Mouse (Mus musculus): ENCODE measurements around the gene Ttll11.

Ttll11 gene

GRCm38 (mm10) chr2:35965883-35966513 is 13.7 kb downstream of the Ttll11 start:
- no peak for DNase-seq (ENCODE audit: low spot score)

GRCm38 (mm10) chr2:35963280-35963679 is 16.4 kb downstream of the Ttll11 start:
- no peak for DNase-seq (ENCODE audit: low spot score)

GRCm38 (mm10) chr2:35961593-35962127 is 18.1 kb downstream of the Ttll11 start:
- DNase-seq (ENCODE audit: low spot score), result no peak

GRCm38 (mm10) chr2:35957471-35958140 is 22.1 kb downstream of the Ttll11 start:
- no peak for DNase-seq (ENCODE audit: low spot score)

GRCm38 (mm10) chr2:35955211-35955610 is 24.5 kb downstream of the Ttll11 start:
- DNase-seq (ENCODE audit: low spot score), result no peak

GRCm38 (mm10) chr2:35952187-35952958 is 27.3 kb downstream of the Ttll11 start:
- no peak for DNase-seq (ENCODE audit: low spot score)

GRCm38 (mm10) chr2:35944896-35945295 is 34.8 kb downstream of the Ttll11 start:
- no peak for DNase-seq (ENCODE audit: low spot score)

GRCm38 (mm10) chr2:35942960-35943359 is 36.8 kb downstream of the Ttll11 start:
- no peak for DNase-seq (ENCODE audit: low spot score)

GRCm38 (mm10) chr2:35935045-35935444 is 44.7 kb downstream of the Ttll11 start:
- no peak for DNase-seq (ENCODE audit: low spot score)

GRCm38 (mm10) chr2:35933116-35933515 is 46.6 kb downstream of the Ttll11 start:
- no peak for DNase-seq (ENCODE audit: low spot score)

GRCm38 (mm10) chr2:35931619-35932018 is 48.1 kb downstream of the Ttll11 start:
- no peak for DNase-seq (ENCODE audit: low spot score)

- no peak for DNase-seq (ENCODE audit: low spot score)
Observed at GRCm38 (mm10) chr2:35930498-35931149, 49.1 kb downstream of the Ttll11 start.

- no peak for DNase-seq (ENCODE audit: low spot score)
Observed at GRCm38 (mm10) chr2:35928133-35928532, 51.6 kb downstream of the Ttll11 start.

GRCm38 (mm10) chr2:35924947-35925346 is 54.8 kb downstream of the Ttll11 start:
- DNase-seq (ENCODE audit: low spot score), result no peak

- DNase-seq (ENCODE audit: low spot score), result no peak
Observed at GRCm38 (mm10) chr2:35922956-35923355, 56.8 kb downstream of the Ttll11 start.

GRCm38 (mm10) chr2:35912090-35912489 is 67.6 kb downstream of the Ttll11 start:
- no peak for DNase-seq (ENCODE audit: low spot score)

- DNase-seq (ENCODE audit: low spot score), result no peak
Observed at GRCm38 (mm10) chr2:35911675-35912074, 68.0 kb downstream of the Ttll11 start.

GRCm38 (mm10) chr2:35910740-35911139 is 69.0 kb downstream of the Ttll11 start:
- DNase-seq (ENCODE audit: low spot score), result no peak

- DNase-seq (ENCODE audit: low spot score), result no peak
Observed at GRCm38 (mm10) chr2:35909353-35909752, 70.4 kb downstream of the Ttll11 start.

GRCm38 (mm10) chr2:35907578-35907977 is 72.1 kb downstream of the Ttll11 start:
- DNase-seq (ENCODE audit: low spot score), result no peak

- DNase-seq (ENCODE audit: low spot score), result peak; percentile 4
Observed at GRCm38 (mm10) chr2:35906174-35906798, 73.4 kb downstream of the Ttll11 start.

- no peak for DNase-seq (ENCODE audit: low spot score)
Observed at GRCm38 (mm10) chr2:35900845-35901244, 78.9 kb downstream of the Ttll11 start.
